Mouse (Mus musculus): ENCODE data around the gene Rapgef4.
"Not testable (repeated sequence)": the region's sequence is repeated elsewhere in the genome, so short reads cannot be mapped to it uniquely, and the experiment has no call there.

Gene Rapgef4

DNA sequence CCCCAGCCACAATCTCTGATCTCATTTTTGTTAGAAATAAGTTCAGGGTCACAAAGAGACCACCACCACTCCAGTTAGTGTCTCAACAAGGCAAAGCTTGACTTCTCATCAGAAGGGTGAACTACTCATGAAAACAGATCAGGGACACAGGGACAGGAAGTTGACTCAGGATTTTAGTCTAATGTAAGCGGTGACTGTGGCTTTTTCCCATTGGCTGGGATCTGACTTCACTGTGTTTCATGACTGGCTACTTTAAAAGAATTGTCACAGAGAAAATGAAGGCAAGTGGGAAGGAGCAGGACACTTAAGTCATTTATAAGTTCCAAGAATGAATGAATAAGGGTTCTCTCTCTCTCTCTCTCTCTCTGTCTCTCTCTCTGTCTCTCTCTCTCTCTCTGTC is 45.5 kb downstream of the Rapgef4 start:
- DNase-seq (ENCODE audit: low read depth, low spot score): peak; percentile 41

DNA sequence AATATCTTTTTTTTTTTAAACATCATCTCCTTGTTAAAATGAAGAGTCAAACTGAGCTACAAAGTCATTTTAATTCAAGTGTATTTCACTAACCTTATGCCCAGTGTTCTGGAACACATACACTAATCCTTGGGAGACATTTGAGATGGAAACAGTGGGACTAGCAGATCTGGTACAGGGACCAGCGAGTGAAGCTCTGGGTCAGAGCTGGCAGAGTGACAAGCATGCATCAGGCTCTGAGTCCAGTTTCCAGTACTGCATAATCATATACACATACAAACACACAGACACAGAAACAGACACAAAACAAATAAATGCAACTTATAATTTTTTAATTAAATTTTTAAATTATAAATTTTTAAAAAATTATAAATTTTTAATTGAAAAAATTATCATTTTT is 48.0 kb downstream of the Rapgef4 start:
- DNase-seq (ENCODE audit: low read depth, low spot score): no peak

DNA sequence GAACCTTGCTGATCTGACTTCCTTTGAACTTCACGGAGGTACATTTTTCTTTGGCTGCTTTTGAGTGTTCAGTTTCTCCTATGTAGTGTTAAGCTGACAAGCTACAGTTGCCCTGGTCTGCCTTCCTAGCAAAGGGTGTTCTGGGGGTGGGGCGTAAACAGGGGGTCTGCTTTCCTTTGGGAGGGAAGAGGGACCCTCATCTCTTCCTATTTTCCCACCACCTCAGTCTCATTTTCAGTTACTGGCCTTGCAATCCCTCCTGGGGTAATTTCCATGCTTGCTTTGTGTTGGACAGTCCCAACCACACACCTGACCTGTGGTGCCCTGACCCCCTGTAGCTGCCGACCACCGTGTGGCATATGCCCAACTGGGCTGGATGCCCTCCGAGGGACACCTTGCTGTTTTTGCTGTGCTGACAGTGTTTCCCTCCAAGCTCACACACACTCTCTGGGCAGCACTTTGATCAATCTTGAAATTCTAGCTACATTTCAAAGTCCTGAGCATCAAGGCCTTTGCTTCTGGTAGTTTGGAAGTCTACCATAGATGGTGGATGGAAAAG is 48.6 kb downstream of the Rapgef4 start:
- no peak for DNase-seq (ENCODE audit: low read depth, low spot score)

DNA sequence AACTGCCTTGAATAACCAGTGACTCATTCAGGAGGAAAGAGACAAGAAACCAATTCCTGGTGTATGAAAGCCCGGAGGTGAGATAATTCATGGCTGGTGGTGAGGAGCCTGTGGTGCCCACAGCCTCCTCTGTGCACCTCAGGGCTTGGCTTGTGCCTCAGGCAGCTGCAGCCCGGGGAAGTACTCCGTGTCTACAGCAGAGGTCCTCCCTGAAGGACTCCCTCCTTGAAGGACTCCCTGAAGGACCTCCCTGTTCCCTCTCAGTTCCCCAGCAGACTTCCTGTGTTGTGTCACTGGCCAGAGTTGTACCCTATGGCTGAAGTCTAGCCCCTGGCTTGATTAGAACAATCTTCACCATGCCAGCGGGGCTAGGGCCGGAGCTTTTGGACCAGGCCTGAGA is 50.7 kb downstream of the Rapgef4 start:
- no peak for DNase-seq (ENCODE audit: low read depth, low spot score)

DNA sequence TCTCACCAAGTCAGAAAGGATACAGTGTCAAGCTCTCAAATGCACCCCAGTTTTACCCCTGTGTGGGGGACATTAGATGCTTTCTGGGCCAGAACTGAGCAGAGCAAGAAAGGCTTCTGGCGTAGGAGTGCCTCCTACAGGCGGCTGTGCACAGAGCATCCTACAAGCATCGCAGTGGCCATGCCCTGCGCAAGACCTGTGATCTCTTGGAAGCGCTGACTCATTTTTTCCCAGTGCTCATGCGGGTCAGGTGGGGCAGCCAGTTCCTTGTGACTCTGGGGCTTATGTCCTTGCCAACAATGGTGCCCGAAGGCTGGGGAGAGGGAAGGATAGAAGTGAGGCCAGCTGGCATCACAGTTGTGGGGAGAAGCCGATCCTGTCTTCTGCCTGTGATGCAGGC is 54.6 kb downstream of the Rapgef4 start:
- peak; percentile 70 for DNase-seq (ENCODE audit: low read depth, low spot score)

DNA sequence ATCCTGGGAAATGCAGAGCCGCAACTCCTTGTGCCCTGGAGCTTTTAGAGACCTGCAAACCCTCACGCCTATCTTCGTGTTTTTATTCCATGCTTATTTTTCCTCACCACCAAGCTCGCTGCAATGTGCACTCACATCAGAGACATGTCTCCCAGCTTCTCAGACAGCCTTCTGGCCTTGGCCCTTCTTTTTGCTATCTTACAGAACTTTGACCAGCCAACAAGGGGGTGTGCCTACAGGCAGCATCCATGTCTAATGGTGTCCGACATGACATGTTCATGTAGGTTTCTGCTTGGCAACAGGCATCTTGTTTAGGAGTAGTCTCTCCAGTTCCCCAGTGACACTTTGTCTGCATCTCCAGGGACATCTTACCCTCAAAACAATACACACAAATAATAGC is 56.3 kb downstream of the Rapgef4 start:
- no peak for DNase-seq (ENCODE audit: low read depth, low spot score)

DNA sequence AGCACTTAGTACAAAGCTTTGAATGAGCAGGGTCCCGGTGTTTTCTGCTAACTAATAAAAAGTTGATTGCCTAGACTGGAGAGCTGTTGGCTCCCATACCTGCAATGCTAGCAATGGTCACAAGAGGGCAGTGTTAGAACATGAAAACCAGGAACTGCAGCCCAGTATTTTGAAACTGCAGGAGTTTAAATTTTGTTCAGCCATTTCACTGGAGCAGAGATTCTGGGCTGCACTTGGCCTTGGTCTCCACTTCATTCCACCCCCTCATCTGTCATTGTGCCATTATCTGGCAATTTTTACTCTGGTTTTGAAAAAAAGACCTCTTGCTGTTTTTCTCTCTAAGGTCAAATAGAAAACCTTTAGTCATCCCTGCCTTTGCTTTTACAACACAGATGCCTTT is 57.2 kb downstream of the Rapgef4 start:
- peak; percentile 92 for DNase-seq (ENCODE audit: low read depth, low spot score)

DNA sequence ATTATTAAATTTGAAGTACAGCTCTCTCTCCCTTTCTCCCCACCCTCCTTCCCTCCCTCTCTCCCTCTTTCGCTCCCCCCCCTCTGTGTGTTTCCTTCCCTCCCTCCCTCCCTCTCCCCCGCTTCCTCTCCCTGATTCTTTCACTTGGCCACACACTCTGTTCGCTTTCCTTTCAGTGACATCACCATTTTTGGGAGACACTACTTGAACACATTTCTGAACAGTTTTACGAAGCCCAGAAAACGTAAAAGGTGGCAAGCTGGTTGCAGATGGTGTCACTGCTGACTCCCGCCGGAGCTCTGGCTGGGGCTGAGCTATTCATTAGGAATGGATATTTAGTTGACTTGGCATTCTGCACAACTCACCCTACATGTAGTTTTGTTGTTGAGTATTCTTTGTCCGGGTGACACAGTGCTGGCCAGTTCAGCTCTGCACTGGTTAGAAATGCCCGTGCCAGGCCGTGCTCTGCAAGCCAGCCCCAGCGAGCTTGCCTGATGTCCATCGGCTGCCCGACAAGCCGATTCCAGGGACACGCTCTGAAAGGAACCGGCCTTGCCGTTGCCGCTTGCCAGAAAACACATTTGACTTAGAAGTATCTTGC is 57.7 kb downstream of the Rapgef4 start:
- no peak for DNase-seq (ENCODE audit: low read depth, low spot score)

DNA sequence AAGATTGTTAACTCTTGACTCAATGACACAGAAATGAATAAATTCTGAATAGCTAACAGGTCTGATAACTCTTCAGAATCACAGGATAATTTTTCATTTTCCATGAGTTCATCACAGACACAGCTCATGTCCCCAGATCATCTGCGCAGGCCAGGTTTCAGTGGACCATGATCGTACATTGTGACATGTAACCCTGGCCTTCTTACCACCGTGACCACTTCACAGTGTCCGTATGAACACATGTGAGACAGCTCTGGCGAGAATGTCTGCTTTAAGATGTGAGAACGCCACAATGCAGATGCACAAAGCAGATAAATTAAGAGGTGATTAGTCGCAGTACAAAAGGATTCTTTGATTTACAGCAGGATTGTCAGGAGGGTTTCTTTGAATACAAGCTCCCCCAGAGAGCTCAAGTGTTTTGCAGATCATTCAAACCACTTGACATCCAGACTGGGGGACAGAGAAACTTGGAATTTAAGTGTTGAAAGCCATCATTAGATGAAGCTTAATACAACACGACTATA is 58.5 kb downstream of the Rapgef4 start:
- DNase-seq (ENCODE audit: low read depth, low spot score): no peak

DNA sequence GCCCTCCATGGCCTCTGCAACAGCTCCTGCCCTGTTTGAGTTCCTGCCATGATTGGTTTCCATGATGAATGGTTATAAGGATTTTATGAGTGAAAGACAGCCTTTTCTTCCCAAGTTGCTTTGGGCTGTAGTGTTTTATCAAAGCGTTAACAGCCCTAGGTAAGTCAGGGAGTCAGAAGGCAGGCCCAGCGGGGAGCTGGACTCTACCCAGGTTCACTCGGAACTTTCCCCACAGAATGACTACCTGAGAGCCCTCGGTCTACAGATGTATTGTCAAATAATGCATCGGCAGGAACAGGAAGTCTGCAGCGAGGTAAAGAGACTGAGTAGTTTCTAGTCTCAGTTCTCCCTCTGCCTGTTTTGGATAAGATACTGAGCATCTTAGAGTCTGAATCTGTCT is 60.0 kb downstream of the Rapgef4 start:
- DNase-seq (ENCODE audit: low read depth, low spot score): no peak

DNA sequence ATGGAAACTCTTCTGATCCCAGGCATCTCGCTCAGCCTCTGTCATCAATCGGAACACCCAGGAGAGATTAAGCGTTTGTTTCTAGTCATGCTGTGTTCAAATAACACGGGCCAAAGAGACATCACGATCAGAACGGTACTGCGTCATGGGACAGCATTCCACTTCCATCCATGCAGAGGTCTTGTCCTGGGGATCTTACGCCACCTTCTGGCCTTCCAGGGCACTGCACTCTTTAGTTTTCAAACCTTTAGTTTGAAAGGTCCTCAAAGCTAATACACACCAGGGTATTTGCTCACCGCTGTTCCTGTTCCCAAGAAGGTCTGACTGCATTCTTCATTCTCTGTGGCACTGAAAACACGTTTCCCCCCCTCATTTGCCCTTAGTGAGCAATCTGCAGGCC is 61.1 kb downstream of the Rapgef4 start:
- DNase-seq (ENCODE audit: low read depth, low spot score): no peak

DNA sequence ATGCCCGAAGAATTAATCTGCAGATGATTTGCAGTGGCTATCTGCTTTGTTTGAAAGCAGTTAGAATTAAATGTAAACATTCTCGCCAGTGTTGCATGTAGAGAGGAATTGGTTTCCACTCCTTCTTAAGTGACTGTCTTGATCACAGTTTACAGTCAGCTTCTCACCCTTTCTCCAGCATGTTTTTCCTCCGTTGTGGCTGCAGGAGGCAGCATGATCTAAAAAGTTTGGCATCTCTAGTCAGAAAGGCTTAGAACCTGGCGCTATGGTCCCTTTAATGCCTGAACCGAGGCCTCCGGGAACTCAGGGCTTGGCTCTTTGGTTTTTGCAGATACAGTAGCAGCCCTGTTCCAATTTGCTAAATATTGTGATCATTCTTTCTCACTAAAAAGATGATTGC is 63.2 kb downstream of the Rapgef4 start:
- DNase-seq (ENCODE audit: low read depth, low spot score): peak; percentile 9

DNA sequence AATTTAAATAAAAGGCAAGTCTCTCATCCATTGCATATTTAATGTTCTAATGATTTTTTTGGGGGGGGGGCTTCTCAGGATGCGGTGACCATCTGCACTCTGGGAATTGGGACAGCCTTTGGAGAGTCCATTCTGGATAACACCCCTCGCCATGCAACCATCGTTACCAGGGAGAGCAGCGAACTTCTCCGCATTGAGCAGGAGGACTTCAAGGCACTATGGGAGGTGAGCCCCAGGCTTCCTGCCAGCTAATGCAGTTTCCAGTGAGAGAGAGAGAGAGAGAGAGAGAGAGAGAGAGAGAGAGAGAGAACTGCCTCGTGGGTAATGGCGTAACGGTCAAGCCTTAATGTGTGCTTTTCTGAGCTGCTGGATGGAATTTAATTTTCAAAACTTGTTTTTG is 64.0 kb downstream of the Rapgef4 start:
- no peak for DNase-seq (ENCODE audit: low read depth, low spot score)

DNA sequence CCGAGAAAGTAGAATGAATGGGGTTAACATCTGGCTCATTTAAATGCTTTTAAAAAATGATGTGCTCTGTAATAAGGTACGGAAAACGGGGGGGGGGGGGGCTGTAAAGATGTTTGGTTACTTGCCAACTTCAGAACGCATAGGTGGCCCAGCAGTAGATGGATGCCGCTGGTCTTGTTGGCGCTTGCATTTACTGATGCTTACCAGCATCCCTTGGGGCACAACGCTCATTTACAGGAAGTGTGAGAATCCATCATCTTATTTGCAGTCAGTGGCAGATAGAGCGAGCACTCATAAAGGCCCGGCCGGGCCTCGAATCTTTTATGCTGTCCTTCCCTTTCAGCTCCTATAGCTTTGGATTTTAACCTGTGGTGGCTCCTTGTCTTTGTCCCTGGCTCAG is 64.6 kb downstream of the Rapgef4 start:
- no peak for DNase-seq (ENCODE audit: low read depth, low spot score)

DNA sequence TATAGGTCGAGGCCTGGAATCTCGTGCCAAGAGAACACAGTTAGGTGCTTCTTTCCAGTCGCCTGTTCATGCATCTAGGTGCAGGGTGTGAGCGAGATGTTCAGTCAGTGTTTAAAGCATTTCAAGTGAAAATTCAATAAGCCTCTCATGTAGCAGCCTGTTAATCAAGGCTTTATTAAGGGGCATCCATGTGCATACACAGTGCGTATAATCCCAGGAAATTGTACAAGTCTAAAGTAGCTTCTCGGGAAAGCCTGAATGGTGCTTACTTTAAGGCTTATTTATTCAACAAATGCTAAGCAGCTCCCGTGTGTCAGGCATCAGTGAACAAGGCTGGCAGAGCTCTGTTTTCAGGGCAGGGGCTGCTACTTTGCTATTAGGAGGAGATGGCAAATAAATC is 69.4 kb downstream of the Rapgef4 start:
- DNase-seq (ENCODE audit: low read depth, low spot score): no peak

DNA sequence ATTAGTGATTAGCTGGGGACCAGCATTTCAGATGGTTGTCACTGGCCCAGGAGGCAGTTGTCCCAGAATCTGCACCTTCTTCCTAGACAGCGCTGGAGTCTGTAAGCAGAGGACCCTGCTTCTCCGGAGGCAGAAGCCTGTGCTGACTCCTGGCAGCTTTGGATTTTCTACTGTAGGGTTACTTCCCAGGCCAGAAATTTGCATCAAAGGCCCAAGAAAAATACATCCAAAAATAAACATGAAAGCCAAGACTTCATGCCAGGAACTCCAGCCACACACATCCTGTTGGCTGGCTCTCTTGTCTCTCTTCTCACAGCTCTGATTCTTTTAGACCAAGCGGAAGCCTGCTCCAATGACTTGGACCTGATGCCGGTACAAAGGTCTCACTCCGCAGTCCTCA is 73.2 kb downstream of the Rapgef4 start:
- DNase-seq (ENCODE audit: low read depth, low spot score): no peak

DNA sequence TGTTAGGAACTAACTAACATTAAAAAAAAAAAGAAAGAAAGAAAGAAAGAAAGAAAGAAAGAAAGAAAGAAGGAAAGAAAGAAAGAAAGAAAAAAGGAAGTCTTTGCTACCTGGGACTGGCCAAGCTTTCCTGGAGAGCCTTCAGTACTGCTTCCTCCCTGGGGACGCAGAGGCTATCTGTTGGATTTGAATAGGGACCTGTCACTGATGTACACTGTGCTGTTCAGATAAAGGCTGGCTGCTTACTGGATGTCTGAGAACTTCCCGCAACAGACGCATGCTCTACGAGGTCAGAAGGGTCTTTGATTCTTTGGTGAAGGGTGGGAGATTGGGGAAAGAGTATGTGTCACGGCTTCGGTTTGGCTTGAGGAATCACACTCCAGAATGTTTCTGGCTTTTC is 73.7 kb downstream of the Rapgef4 start:
- DNase-seq (ENCODE audit: low read depth, low spot score): no peak

DNA sequence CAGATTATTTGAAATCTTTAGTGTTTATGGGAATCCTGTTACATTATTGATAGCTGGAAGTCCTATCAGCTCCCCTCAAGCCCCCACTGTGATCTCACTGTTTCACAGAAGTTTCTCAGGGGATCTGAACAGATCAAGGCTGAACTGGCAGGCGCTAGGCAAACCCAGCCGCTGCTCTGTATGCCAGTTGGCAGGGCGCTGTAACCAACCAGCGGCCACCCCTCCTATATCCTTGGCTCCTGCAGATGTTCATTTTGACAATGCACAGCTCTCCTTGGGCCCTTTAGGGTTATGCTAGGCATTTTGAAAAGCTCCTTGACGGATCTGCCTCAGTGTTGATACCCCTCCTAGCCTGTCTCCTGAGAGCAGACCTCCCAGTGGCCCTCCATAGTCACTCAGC is 74.4 kb downstream of the Rapgef4 start:
- DNase-seq (ENCODE audit: low read depth, low spot score): no peak

DNA sequence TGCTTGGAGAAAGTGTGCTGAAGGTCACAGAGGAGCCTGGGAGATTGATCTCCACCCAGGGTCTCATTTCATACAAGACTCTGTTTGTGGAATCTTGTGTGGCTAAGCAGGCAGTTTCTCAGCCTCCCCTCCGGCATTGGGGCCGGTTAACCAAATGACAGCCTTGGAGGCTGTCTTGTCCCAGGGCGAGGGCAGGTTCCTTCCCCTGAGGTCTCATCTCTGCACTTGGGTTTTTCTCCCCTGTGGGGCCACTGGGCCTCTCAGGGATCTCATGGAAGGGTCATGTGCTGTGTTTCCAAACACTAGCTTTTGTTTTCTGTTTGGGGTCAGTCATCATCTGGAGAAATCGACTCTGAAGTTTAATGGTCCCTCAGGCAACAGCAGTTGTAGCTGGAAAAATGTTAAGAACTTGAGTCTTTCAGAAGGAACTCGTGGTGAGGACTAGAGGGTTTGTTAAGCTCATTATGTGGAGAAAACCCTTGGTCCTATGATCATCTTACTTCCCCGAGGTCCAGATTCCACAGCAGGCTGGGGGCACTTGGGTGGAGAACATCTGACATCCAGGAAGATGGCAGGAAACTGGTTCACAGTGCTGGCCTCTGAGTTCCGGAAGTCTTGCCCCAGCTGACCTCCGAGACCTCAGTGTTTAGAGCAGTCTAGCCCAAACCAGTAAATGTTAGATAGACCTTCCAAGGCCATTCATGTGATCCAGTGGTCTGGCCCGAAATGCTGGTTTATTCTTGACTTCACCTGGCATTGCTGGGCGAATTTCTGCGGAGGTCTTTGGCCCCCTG is 75.2 kb downstream of the Rapgef4 start:
- DNase-seq (ENCODE audit: low read depth, low spot score): no peak

DNA sequence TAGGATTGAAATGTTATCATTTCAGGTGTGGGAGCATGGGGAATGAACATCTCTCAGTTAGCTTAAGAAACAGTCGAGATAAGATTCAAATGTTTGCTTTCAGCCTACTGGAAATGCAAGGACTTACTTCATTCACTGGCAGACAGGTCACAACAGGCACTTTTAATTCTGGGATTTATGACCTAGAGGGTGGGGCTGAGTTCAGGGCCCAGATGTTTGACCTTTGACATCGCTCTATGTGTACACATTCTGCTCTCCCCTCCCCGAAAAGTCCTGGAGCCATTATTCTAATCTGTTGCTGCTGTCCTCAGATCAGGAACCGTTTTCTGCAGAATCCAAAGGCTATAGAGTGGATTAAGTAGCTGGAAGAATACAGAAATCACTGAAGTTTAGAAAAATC is 81.9 kb downstream of the Rapgef4 start:
- DNase-seq (ENCODE audit: low read depth, low spot score): no peak

DNA sequence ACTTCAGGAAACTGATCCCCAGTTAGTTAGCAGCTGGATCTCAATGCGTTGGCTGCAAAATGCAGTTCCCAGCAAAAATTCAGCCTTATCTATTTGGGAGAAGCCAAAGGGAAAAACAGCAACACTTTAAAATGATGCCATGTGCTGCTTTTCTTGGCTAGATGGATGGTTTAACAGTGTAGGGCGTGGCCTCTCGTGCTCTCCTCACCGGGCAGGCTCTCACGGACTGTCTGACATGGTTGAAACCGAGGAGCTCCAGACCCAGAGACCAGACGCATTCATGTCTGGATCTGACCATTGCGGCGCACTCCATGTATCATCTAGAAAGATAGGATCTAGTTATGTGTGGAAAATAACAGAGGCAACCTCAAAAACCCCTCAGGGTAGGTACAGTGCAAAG is 87.5 kb downstream of the Rapgef4 start:
- DNase-seq (ENCODE audit: low read depth, low spot score): no peak

DNA sequence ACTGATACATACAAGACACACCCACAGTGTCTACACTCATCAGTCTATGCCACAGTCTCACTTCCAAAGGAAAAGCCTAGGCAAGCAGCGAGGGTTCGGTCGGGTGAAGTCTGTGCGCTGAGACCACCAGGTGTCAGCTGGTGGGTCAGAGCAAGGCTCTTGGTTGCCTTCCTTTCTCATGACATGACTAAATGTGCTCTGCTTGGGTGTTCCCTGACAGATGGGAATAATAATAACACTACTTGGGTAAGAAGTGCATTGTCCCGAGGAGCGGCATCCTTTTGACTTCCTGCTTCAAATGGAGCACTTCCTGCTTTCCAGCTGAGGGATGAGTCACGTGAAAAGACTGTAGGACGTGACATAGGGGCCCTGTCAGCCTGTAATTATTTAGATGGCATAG is 89.0 kb downstream of the Rapgef4 start:
- peak; percentile 15 for DNase-seq (ENCODE audit: low read depth, low spot score)

DNA sequence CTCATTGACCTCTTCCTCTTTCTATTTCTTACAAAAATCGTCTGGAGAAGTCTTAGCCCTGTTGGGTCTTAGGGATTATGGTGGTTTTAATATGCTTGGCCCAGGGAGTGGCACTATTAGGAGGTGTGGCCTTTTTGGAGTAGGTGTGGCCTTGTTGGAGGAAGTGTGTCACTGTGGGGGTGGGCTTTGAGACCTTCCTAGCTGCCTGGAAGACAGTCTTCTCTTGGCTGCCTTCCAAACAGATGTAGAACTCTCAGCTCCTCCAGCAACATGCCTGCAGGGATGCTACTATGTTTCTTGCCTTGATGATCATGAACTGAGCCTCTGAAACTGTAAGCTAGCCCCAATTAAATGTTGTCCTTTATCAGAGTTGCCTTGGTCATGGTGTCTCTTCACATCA is 92.1 kb downstream of the Rapgef4 start:
- not testable (repeated sequence) for DNase-seq (ENCODE audit: low read depth, low spot score)
